Mouse (Mus musculus) adrenal gland, postnatal 4 days (tissue): ENCODE results near the gene Lair1. TPM values are rescaled to one million over a fixed set of nuclear protein-coding genes. Genes with fewer than 3 reads are reported as not detected.
"Not testable (repeated sequence)": the region's sequence is repeated elsewhere in the genome, so short reads cannot be mapped to it uniquely, and the experiment has no call there.

Experiments
- DNase-seq, 2 experiments: peaks; one replicate each; pipeline ENCODE4 v3.0.0; 2021 to 2022; ENCODE audit warnings: low spot score in 2 of 2, mixed read lengths in 2 of 2
- total RNA-seq, 2 experiments: library from RNA; stranded (reverse); gene quantifications; 2 replicates each; pipeline ENCODE4 v1.2.3; 2021

The Lair1 gene
- total RNA-seq, 2 experiments from 2014 or later: 1.6 to 1.9 TPM

- DNase-seq: not testable (repeated sequence)
Observed at GRCm38 (mm10) chr7:4003996-4004395, 59.0 kb downstream of the Lair1 start.

- no peak for DNase-seq
Observed at GRCm38 (mm10) chr7:3962017-3962416, 101.0 kb downstream of the Lair1 start.

- no peak for DNase-seq
Observed at GRCm38 (mm10) chr7:3957387-3957786, 105.6 kb downstream of the Lair1 start.

Other genes starting within 250 kb of the Lair1 start
- 1 to 10 TPM in 1 of 2 experiments, under 1 TPM in 1; 0.59 to 1.0 TPM for gene Gm15448, start 237.5 kb downstream of the Lair1 start, total RNA-seq
- under 1 TPM; 0.25 to 0.40 TPM for gene Pira2, start 218.2 kb downstream of the Lair1 start, total RNA-seq
- gene Gm14548, start 165.1 kb downstream of the Lair1 start, total RNA-seq: under 1 TPM in 1 of 2 experiments, not detected in 1; 0.56 TPM
- under 1 TPM; 0.65 to 0.67 TPM for gene Lilra6, start 147.7 kb downstream of the Lair1 start, total RNA-seq
- gene Ttyh1, start 56.2 kb upstream of the Lair1 start, total RNA-seq: 10 to 100 TPM; 13.7 to 19.0 TPM
- gene Leng8, start 73.8 kb upstream of the Lair1 start, total RNA-seq: 100 to 1,000 TPM; 209 to 212 TPM
- 1 to 10 TPM; 8.2 to 9.3 TPM for gene Leng9, start 87.2 kb upstream of the Lair1 start, total RNA-seq
- 10 to 100 TPM; 51.6 to 53.5 TPM for gene Cdc42ep5, start 101.7 kb upstream of the Lair1 start, total RNA-seq
- gene Lilra5, start 174.6 kb upstream of the Lair1 start, total RNA-seq: 1 to 10 TPM in 1 of 2 experiments, under 1 TPM in 1; 0.76 to 1.1 TPM